Mouse (Mus musculus): Measurements from ENCODE around the gene Otulinl.

Gene Otulinl

DNA sequence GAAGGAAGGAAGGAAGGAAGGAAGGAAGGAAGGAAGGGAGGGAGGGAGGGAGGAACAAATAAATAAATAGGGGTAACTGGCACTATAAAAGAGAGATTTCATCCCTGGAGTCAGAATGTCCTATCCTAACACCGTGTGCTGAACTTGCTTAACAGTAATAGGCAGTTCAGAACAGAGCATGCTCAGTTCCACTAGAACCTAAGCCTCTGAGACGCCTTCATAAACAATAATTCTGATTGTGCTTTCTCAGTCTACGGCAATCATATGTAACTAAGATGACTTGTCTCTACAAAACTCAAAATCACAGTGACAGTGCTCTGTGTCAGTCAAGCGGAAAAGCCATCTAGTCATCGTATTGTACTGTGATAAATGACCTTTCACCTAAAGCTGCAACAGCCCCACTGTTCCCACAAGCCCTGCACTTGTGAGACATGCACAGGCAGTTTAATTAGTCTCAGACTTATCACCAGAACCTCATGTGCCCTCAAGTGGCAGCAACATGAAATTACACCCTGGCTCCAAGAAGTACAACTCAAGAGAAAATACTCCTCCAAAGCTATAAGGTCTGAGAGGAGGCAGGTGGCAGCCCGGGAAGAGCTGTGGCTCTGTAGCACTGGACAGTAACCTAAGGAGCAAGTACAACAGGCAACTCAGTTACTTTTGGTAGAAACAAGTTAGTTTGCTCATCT, 68.7 kb downstream of the Otulinl start:
- peak; percentile 73 for DNase-seq

DNA sequence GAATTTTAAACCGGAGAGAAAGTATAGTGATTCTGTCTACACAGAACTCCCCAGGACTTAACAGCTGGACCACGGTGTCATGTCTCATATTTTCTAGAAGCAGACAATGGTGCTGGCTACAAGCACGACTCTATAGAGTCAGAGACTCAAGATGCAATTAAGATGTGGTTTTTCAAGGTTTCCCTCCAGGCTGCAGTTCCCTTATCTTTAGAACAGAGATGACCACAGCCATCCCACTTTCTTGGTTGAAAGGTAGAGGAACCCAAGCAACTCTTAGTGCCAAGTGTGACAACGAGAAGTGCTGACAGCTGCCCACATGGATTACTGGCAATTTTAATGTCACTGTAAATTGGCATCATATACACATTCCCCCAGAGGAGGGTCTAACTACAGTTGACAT, 71.8 kb downstream of the Otulinl start:
- DNase-seq = no peak

DNA sequence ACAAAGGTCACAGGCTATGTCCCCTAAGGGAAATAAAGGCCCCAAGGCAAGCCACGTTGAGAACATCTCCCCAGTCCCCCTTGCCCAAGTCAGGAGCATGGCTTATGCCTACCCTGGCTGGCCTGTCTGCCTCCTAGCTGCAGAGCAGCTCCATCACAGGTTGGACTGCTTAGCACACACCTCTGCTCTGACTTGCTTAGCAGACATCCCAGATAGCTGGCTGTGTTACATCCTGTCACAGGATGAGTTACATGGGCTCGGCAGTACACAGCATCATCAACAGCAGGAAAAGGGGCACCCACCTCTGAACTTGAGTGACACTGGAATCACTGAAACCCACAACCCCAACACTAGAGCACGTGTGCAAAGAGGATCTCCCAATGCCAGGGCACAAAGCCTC, 76.1 kb downstream of the Otulinl start:
- no peak for DNase-seq
